Mouse (Mus musculus): Measurements from ENCODE around the gene Exoc3l. TPM values are rescaled to one million over a fixed set of nuclear protein-coding genes. Genes with fewer than 3 reads are reported as not detected.

Gene Exoc3l
- polyA plus RNA-seq, 1 experiment from 2014 or later = 8.3 TPM

GRCm38 (mm10) chr8:105269461-105269947, 26.4 kb downstream of the Exoc3l start, which contains the start of gene Hsf4:
Hsf4 (plus strand) TSS chr8:105269801.
- ATAC-seq (no peak), DNase-seq (ENCODE audit: low spot score) (no peak)
- H3K4me2 ChIP-seq (ENCODE audit: low read length) = peak within 1 kb of the TSS; percentile 69
- H3K4me1 ChIP-seq (ENCODE audit: control insufficient read depth, insufficient read depth, low read length) = peaks cover 5% of the 10 kb centered on the region; the same call in 1 of the 2 replicates
- peaks cover 96% of the 10 kb centered on the region for H3K27me3 ChIP-seq (replicated peaks; ENCODE audit: control insufficient read depth, insufficient read depth, low read length)
- peak within 1 kb of the TSS; percentile 45 for H3K4me3 ChIP-seq (ENCODE audit: low read depth, low read length)
- H3K9ac ChIP-seq (ENCODE audit: low read length) = peak within 1 kb of the TSS; percentile 58
- 1% methylated on average over 39 of the region's 42 CpGs for WGBS
- H3K36me3 ChIP-seq (ENCODE audit: control insufficient read depth, insufficient read depth, low read length) = no peaks in the 10 kb centered on the region
- H3K9me3 ChIP-seq (replicated peaks; ENCODE audit: control insufficient read depth, low read length) = no peaks in the 10 kb centered on the region
- H3K27ac ChIP-seq (ENCODE audit: low read depth, low read length) = no peak within 1 kb of the TSS

- DNase-seq (ENCODE audit: low spot score) (no peak), ATAC-seq (peak; percentile 26; the same call in 1 of the 2 replicates)
- H3K4me3 ChIP-seq (ENCODE audit: low read depth, low read length) = peak overlapping the region; percentile 45
- no peaks in the 10 kb centered on the region for H3K36me3 ChIP-seq (ENCODE audit: control insufficient read depth, insufficient read depth, low read length)
- H3K4me1 ChIP-seq (ENCODE audit: control insufficient read depth, insufficient read depth, low read length) = peaks cover 5% of the 10 kb centered on the region; the same call in 1 of the 2 replicates
- WGBS = under 1% methylated on average over 10 of the region's 10 CpGs
- no peaks in the 10 kb centered on the region for H3K9me3 ChIP-seq (replicated peaks; ENCODE audit: control insufficient read depth, low read length)
- peaks cover 95% of the 10 kb centered on the region for H3K27me3 ChIP-seq (replicated peaks; ENCODE audit: control insufficient read depth, insufficient read depth, low read length)
- H3K9ac ChIP-seq (ENCODE audit: low read length) = peak overlapping the region; percentile 58
- no peak overlapping the region for H3K27ac ChIP-seq (ENCODE audit: low read depth, low read length)
- H3K4me2 ChIP-seq (ENCODE audit: low read length) = peak overlapping the region; percentile 69
These were observed 26.8 kb downstream of the Exoc3l start for GRCm38 (mm10) chr8:105269075-105269458.

- H3K4me2 ChIP-seq (ENCODE audit: low read length) = peak overlapping the region; percentile 69
- no peak overlapping the region for H3K27ac ChIP-seq (ENCODE audit: low read depth, low read length)
- H3K36me3 ChIP-seq (ENCODE audit: control insufficient read depth, insufficient read depth, low read length) = no peaks in the 10 kb centered on the region
- H3K9me3 ChIP-seq (replicated peaks; ENCODE audit: control insufficient read depth, low read length) = no peaks in the 10 kb centered on the region
- peak overlapping the region; percentile 45 for H3K4me3 ChIP-seq (ENCODE audit: low read depth, low read length)
- WGBS = under 1% methylated on average over 65 of the region's 65 CpGs
- ATAC-seq = peak; percentile 85
- peaks cover 5% of the 10 kb centered on the region; the same call in 1 of the 2 replicates for H3K4me1 ChIP-seq (ENCODE audit: control insufficient read depth, insufficient read depth, low read length)
- H3K9ac ChIP-seq (ENCODE audit: low read length) = peak overlapping the region; percentile 58
- peak; percentile 95 for DNase-seq (ENCODE audit: low spot score)
- peaks cover 95% of the 10 kb centered on the region for H3K27me3 ChIP-seq (replicated peaks; ENCODE audit: control insufficient read depth, insufficient read depth, low read length)
These were observed 27.4 kb downstream of the Exoc3l start for GRCm38 (mm10) chr8:105268342-105269074.

GRCm38 (mm10) chr8:105266775-105267174, 29.1 kb downstream of the Exoc3l start:
- WGBS = 7% methylated on average over 13 of the region's 13 CpGs
- no peak overlapping the region for H3K9ac ChIP-seq (ENCODE audit: low read length)
- no peak for DNase-seq (ENCODE audit: low spot score)
- H3K4me3 ChIP-seq (ENCODE audit: low read depth, low read length) = no peak overlapping the region
- ATAC-seq = no peak
- H3K4me2 ChIP-seq (ENCODE audit: low read length) = no peak overlapping the region
- H3K9me3 ChIP-seq (replicated peaks; ENCODE audit: control insufficient read depth, low read length) = no peaks in the 10 kb centered on the region
- H3K4me1 ChIP-seq (ENCODE audit: control insufficient read depth, insufficient read depth, low read length) = peaks cover 5% of the 10 kb centered on the region; the same call in 1 of the 2 replicates
- no peak overlapping the region for H3K27ac ChIP-seq (ENCODE audit: low read depth, low read length)
- H3K27me3 ChIP-seq (replicated peaks; ENCODE audit: control insufficient read depth, insufficient read depth, low read length) = peaks cover 88% of the 10 kb centered on the region
- no peaks in the 10 kb centered on the region for H3K36me3 ChIP-seq (ENCODE audit: control insufficient read depth, insufficient read depth, low read length)

GRCm38 (mm10) chr8:105265128-105265527, 30.8 kb downstream of the Exoc3l start:
- Histone ChIP-seq H3K27me3 (replicated peaks; ENCODE audit: control insufficient read depth, insufficient read depth, low read length) (peaks cover 84% of the 10 kb centered on the region), H3K27ac (ENCODE audit: low read depth, low read length) (no peak overlapping the region), H3K36me3 (ENCODE audit: control insufficient read depth, insufficient read depth, low read length) (no peaks in the 10 kb centered on the region), H3K4me3 (ENCODE audit: low read depth, low read length) (peak overlapping the region; percentile 52; the same call in 1 of the 2 replicates), H3K4me1 (ENCODE audit: control insufficient read depth, insufficient read depth, low read length) (peaks cover 5% of the 10 kb centered on the region; the same call in 1 of the 2 replicates), H3K4me2 (ENCODE audit: low read length) (peak overlapping the region; percentile 83; the same call in 1 of the 2 replicates), H3K9me3 (replicated peaks; ENCODE audit: control insufficient read depth, low read length) (no peaks in the 10 kb centered on the region), H3K9ac (ENCODE audit: low read length) (no peak overlapping the region)
- no peak for DNase-seq (ENCODE audit: low spot score)
- 17% methylated on average over 10 of the region's 10 CpGs for WGBS
- no peak for ATAC-seq

- peak; percentile 52 for DNase-seq (ENCODE audit: low spot score)
- H3K36me3 ChIP-seq (ENCODE audit: control insufficient read depth, insufficient read depth, low read length) = no peaks in the 10 kb centered on the region
- WGBS = 2% methylated on average over 54 of the region's 54 CpGs
These were observed 31.6 kb downstream of the Exoc3l start, which contains the start of the genes Tradd and Fbxl8 for GRCm38 (mm10) chr8:105264024-105264982. Tradd (minus strand) TSS chr8:105264609. Fbxl8 (plus strand) TSS chr8:105264648.

GRCm38 (mm10) chr8:105263244-105263912, 32.5 kb downstream of the Exoc3l start:
- DNase-seq (ENCODE audit: low spot score) (no peak), ATAC-seq (no peak)
- no peak overlapping the region for H3K27ac ChIP-seq (ENCODE audit: low read depth, low read length)
- no peak overlapping the region for H3K4me3 ChIP-seq (ENCODE audit: low read depth, low read length)
- H3K9ac ChIP-seq (ENCODE audit: low read length) = no peak overlapping the region
- H3K27me3 ChIP-seq (replicated peaks; ENCODE audit: control insufficient read depth, insufficient read depth, low read length) = peaks cover 84% of the 10 kb centered on the region
- H3K4me2 ChIP-seq (ENCODE audit: low read length) = no peak overlapping the region; the same call in 1 of the 2 replicates
- no peaks in the 10 kb centered on the region for H3K9me3 ChIP-seq (replicated peaks; ENCODE audit: control insufficient read depth, low read length)
- no peaks in the 10 kb centered on the region for H3K36me3 ChIP-seq (ENCODE audit: control insufficient read depth, insufficient read depth, low read length)
- WGBS = 45% methylated on average over 16 of the region's 16 CpGs
- H3K4me1 ChIP-seq (ENCODE audit: control insufficient read depth, insufficient read depth, low read length) = peaks cover 8% of the 10 kb centered on the region; the same call in 1 of the 2 replicates

More at GRCm38 (mm10) chr8:105264024-105264982, 31.6 kb downstream of the Exoc3l start, which contains the start of the genes Tradd and Fbxl8:
- no peak within 1 kb of the TSS for H3K27ac ChIP-seq (ENCODE audit: low read depth, low read length)
- H3K4me2 ChIP-seq (ENCODE audit: low read length) = peak within 1 kb of the TSS; percentile 83
- H3K9ac ChIP-seq (ENCODE audit: low read length) = peak within 1 kb of the TSS; percentile 68
- H3K4me1 ChIP-seq (ENCODE audit: control insufficient read depth, insufficient read depth, low read length) = peaks cover 6% of the 10 kb centered on the region; the same call in 1 of the 2 replicates
- peak within 1 kb of the TSS; percentile 52 for H3K4me3 ChIP-seq (ENCODE audit: low read depth, low read length)
- H3K9me3 ChIP-seq (replicated peaks; ENCODE audit: control insufficient read depth, low read length) = no peaks in the 10 kb centered on the region
- H3K27me3 ChIP-seq (replicated peaks; ENCODE audit: control insufficient read depth, insufficient read depth, low read length) = peaks cover 84% of the 10 kb centered on the region
- peak; percentile 38 for ATAC-seq
